Mouse (Mus musculus) neural tube, embryonic 14.5 days (tissue): ENCODE results near the gene Bcat2. TPM values are rescaled to one million over a fixed set of nuclear protein-coding genes. Genes with fewer than 3 reads are reported as not detected.

ENCODE experiments used
- ATAC-seq: fragments of 200-750 bp; cut with Nextera tagmentation; 2 replicates; pipeline ENCODE4 v1.8.0; 2017; ENCODE audit warnings: low read depth, mild to moderate bottlenecking, moderate TSS enrichment, moderate library complexity
- H3K27ac ChIP-seq: fragments of 300-500 bp; sonication (generic); 2 replicates; pipeline ENCODE4 v1.5.1; 2014; ENCODE audit warnings: low read depth, mild to moderate bottlenecking, control low read depth, low read length, moderate library complexity, mixed read lengths
- H3K27me3 ChIP-seq: fragments of 300-500 bp; sonication (generic); 2 replicates; pipeline ENCODE4 v1.6.1; 2014; ENCODE audit warnings: low read length; ENCODE audit not compliant: control insufficient read depth, insufficient read depth
- H3K36me3 ChIP-seq: fragments of 300-500 bp; sonication (generic); 2 replicates; pipeline ENCODE4 v1.6.1; 2014; ENCODE audit warnings: low read length, mixed read lengths; ENCODE audit not compliant: control insufficient read depth, insufficient read depth
- H3K4me1 ChIP-seq: fragments of 300-500 bp; sonication (generic); 2 replicates; pipeline ENCODE4 v1.6.1; 2014; ENCODE audit warnings: low read length; ENCODE audit not compliant: control insufficient read depth, insufficient read depth
- H3K4me2 ChIP-seq: fragments of 300-500 bp; sonication (generic); 2 replicates; pipeline ENCODE4 v1.6.1; 2014; ENCODE audit warnings: mild to moderate bottlenecking, low read depth, low read length, control low read depth
- H3K4me3 ChIP-seq: fragments of 300-500 bp; sonication (generic); 2 replicates; pipeline ENCODE4 v1.5.1; 2014; ENCODE audit warnings: low read depth, low read length, control low read depth, mixed read lengths
- H3K9ac ChIP-seq: fragments of 300-500 bp; sonication (generic); replicated peaks from 2 replicates; pipeline ENCODE4 v1.6.1; 2014; ENCODE audit warnings: low read depth, mild to moderate bottlenecking, control low read depth, low read length, mixed read lengths
- H3K9me3 ChIP-seq: fragments of 300-500 bp; sonication (generic); 2 replicates; pipeline ENCODE4 v1.6.1; 2016; ENCODE audit warnings: low read length; ENCODE audit not compliant: control insufficient read depth
- WGBS: fragments of 180-500 bp; shearing (Covaris S2); extraction: QIAGEN DNeasy Blood & Tissue Kit; methylation state at CpG from one replicate; pipeline ENCODE4 v1.1.7; 2014; 5-methylcytosine and 5-hydroxymethylcytosine counted together
- polyA plus RNA-seq: library from polyadenylated mRNA; unstranded; fragments of >200 nt; fragmentation: Nextera tagmentation; extraction: Ambion mirVana; gene quantifications from 2 replicates; pipeline ENCODE4 v1.2.1, GENCODE M21; 2014

Gene Bcat2
- polyA plus RNA-seq, 1 experiment from 2014 or later = 15.8 TPM

GRCm38 (mm10) chr7:45560241-45560640 lies 9.7 kb upstream of the Bcat2 start:
- no peak for ATAC-seq
- 76% methylated on average over 7 of the region's 7 CpGs for WGBS

GRCm38 (mm10) chr7:45560843-45561623 lies 8.9 kb upstream of the Bcat2 start:
- Histone ChIP-seq H3K36me3 (no peaks in the 10 kb centered on the region), H3K9me3 (no peaks in the 10 kb centered on the region), H3K4me3 (no peak overlapping the region), H3K4me2 (no peak overlapping the region), H3K4me1 (no peaks in the 10 kb centered on the region), H3K27me3 (no peaks in the 10 kb centered on the region), H3K9ac (no peak overlapping the region), H3K27ac (no peak overlapping the region)
- 28% methylated on average over 17 of the region's 17 CpGs for WGBS
- 0 out of 2 replicates have a peak, but pooled peaks have one; percentile 44 for ATAC-seq

More at GRCm38 (mm10) chr7:45560241-45560640, 9.7 kb upstream of the Bcat2 start:
- no peaks in the 10 kb centered on the region for H3K4me1 ChIP-seq
- no peaks in the 10 kb centered on the region for H3K9me3 ChIP-seq
- H3K27me3 ChIP-seq = no peaks in the 10 kb centered on the region
- no peaks in the 10 kb centered on the region for H3K36me3 ChIP-seq
- H3K27ac ChIP-seq = no peak overlapping the region
- H3K4me2 ChIP-seq = no peak overlapping the region
- no peak overlapping the region for H3K9ac ChIP-seq
- no peak overlapping the region for H3K4me3 ChIP-seq

- ATAC-seq = no peak
- H3K9ac ChIP-seq = no peak overlapping the region
- WGBS = 46% methylated on average over 12 of the region's 12 CpGs
Measured at GRCm38 (mm10) chr7:45561624-45562520, 8.1 kb upstream of the Bcat2 start.

GRCm38 (mm10) chr7:45564811-45565210 lies 5.1 kb upstream of the Bcat2 start:
- ATAC-seq = no peak
- Histone ChIP-seq H3K9me3 (no peaks in the 10 kb centered on the region), H3K4me2 (no peak overlapping the region), H3K27ac (no peak overlapping the region), H3K4me3 (no peak overlapping the region), H3K9ac (no peak overlapping the region), H3K36me3 (no peaks in the 10 kb centered on the region), H3K4me1 (no peaks in the 10 kb centered on the region), H3K27me3 (no peaks in the 10 kb centered on the region)
- WGBS = 84% methylated on average over 2 of the region's 2 CpGs

More at GRCm38 (mm10) chr7:45561624-45562520, 8.1 kb upstream of the Bcat2 start:
- no peaks in the 10 kb centered on the region for H3K9me3 ChIP-seq
- H3K4me3 ChIP-seq = no peak overlapping the region
- no peaks in the 10 kb centered on the region for H3K4me1 ChIP-seq
- H3K27me3 ChIP-seq = no peaks in the 10 kb centered on the region
- no peak overlapping the region for H3K4me2 ChIP-seq
- H3K27ac ChIP-seq = no peak overlapping the region
- H3K36me3 ChIP-seq = no peaks in the 10 kb centered on the region

GRCm38 (mm10) chr7:45565446-45565845 lies 4.5 kb upstream of the Bcat2 start:
- Histone ChIP-seq H3K4me2 (no peak overlapping the region), H3K4me1 (no peaks in the 10 kb centered on the region), H3K4me3 (no peak overlapping the region), H3K27ac (no peak overlapping the region), H3K27me3 (no peaks in the 10 kb centered on the region; the same call in 1 of the 2 replicates), H3K9ac (no peak overlapping the region), H3K36me3 (no peaks in the 10 kb centered on the region), H3K9me3 (no peaks in the 10 kb centered on the region)
- ATAC-seq = no peak
- WGBS = 93% methylated on average over 9 of the region's 9 CpGs

- no peaks in the 10 kb centered on the region for H3K36me3 ChIP-seq
- H3K27ac ChIP-seq = peak overlapping the region; percentile 58; the same call in 1 of the 2 replicates
- peak overlapping the region; percentile 72; the same call in 1 of the 2 replicates for H3K4me2 ChIP-seq
- H3K4me3 ChIP-seq = no peak overlapping the region
- peaks cover 5% of the 10 kb centered on the region; the same call in 1 of the 2 replicates for H3K4me1 ChIP-seq
- H3K27me3 ChIP-seq = no peaks in the 10 kb centered on the region; the same call in 1 of the 2 replicates
- 68% methylated on average over 8 of the region's 8 CpGs for WGBS
- no peak for ATAC-seq
- H3K9me3 ChIP-seq = no peaks in the 10 kb centered on the region
- no peak overlapping the region for H3K9ac ChIP-seq
Measured at GRCm38 (mm10) chr7:45567112-45567779, 2.7 kb upstream of the Bcat2 start.

GRCm38 (mm10) chr7:45567780-45568516 lies 2.0 kb upstream of the Bcat2 start:
- WGBS = under 1% methylated on average over 24 of the region's 24 CpGs
- H3K4me3 ChIP-seq = peak overlapping the region; percentile 40
- peak overlapping the region; percentile 58 for H3K27ac ChIP-seq
- no peaks in the 10 kb centered on the region for H3K36me3 ChIP-seq
- no peaks in the 10 kb centered on the region for H3K9me3 ChIP-seq
- H3K4me1 ChIP-seq = peaks cover 5% of the 10 kb centered on the region; the same call in 1 of the 2 replicates
- ATAC-seq = peak; percentile 94
- no peaks in the 10 kb centered on the region; the same call in 1 of the 2 replicates for H3K27me3 ChIP-seq
- peak overlapping the region; percentile 72 for H3K4me2 ChIP-seq
- peak overlapping the region; percentile 39; the same call in 1 of the 2 replicates for H3K9ac ChIP-seq
